Mouse (Mus musculus): ENCODE results near the gene Lhfp. TPM values are rescaled to one million over a fixed set of nuclear protein-coding genes. Genes with fewer than 3 reads are reported as not detected.

The Lhfp gene
- polyA plus RNA-seq, 1 experiment from 2014 or later, result 51.2 TPM

DNA sequence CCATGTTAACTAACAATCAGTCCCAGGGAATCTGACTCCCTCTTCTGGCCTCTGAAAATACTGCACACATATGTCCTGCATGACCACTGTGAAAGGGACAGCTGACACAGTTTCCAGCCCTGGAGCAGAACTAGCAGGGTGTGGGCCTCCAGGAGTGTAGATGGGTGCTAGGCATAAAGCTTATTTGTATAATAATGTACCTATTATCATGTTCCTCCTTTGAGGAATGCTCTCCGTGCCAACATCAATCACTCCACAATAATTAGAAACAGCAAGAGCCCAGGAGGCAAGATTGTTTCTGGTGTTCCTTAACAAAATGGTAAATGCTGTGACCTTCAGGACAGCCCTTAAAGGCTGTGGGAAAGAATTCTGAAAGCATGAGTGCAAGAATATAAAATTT is 264.5 kb downstream of the Lhfp start:
- Histone ChIP-seq H3K27me3 (ENCODE audit: control insufficient read depth, insufficient read depth, low read length) (no peaks in the 10 kb centered on the region), H3K4me1 (ENCODE audit: control insufficient read depth, insufficient read depth, low read length) (peaks cover 4% of the 10 kb centered on the region; the same call in 1 of the 2 replicates), H3K9ac (ENCODE audit: low read length) (no peak overlapping the region), H3K4me2 (ENCODE audit: low read depth, low read length) (no peak overlapping the region), H3K36me3 (ENCODE audit: control insufficient read depth, insufficient read depth, low read length) (no peaks in the 10 kb centered on the region), H3K9me3 (replicated peaks; ENCODE audit: control insufficient read depth, low read length) (peaks cover 6% of the 10 kb centered on the region; the same call in 1 of the 2 replicates), H3K4me3 (replicated peaks; ENCODE audit: low read length) (no peak overlapping the region), H3K27ac (ENCODE audit: low read length) (no peak overlapping the region)
- no peak for ATAC-seq (ENCODE audit: insufficient read depth, low FRiP score)
- 95% methylated on average over 1 of the region's 1 CpGs for WGBS

DNA sequence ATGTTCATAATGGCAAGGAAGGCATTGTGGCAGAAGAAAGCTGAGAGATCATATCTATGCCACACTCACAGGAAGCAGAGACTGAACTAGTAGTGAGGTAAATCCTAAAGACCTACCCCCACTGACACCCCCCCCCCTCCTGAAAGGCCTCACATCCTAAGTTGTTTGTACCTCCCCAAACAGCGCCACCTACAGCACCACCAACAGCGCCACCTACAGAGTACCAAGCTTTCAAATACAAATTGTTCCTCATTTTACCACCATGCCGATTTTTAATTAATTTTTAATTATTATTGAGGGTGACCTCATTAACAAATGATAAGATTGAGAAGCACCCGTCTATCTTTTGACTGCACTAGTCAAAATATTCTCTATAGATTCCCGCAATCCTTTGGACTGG is 267.3 kb downstream of the Lhfp start:
- Histone ChIP-seq H3K4me2 (ENCODE audit: low read depth, low read length) (no peak overlapping the region), H3K27ac (ENCODE audit: low read length) (no peak overlapping the region), H3K4me1 (ENCODE audit: control insufficient read depth, insufficient read depth, low read length) (no peaks in the 10 kb centered on the region), H3K9me3 (replicated peaks; ENCODE audit: control insufficient read depth, low read length) (peaks cover 6% of the 10 kb centered on the region; the same call in 1 of the 2 replicates), H3K27me3 (ENCODE audit: control insufficient read depth, insufficient read depth, low read length) (no peaks in the 10 kb centered on the region), H3K36me3 (ENCODE audit: control insufficient read depth, insufficient read depth, low read length) (no peaks in the 10 kb centered on the region), H3K9ac (ENCODE audit: low read length) (no peak overlapping the region), H3K4me3 (replicated peaks; ENCODE audit: low read length) (no peak overlapping the region)
- no peak for ATAC-seq (ENCODE audit: insufficient read depth, low FRiP score)
- 55% methylated on average over 5 of the region's 5 CpGs for WGBS

DNA sequence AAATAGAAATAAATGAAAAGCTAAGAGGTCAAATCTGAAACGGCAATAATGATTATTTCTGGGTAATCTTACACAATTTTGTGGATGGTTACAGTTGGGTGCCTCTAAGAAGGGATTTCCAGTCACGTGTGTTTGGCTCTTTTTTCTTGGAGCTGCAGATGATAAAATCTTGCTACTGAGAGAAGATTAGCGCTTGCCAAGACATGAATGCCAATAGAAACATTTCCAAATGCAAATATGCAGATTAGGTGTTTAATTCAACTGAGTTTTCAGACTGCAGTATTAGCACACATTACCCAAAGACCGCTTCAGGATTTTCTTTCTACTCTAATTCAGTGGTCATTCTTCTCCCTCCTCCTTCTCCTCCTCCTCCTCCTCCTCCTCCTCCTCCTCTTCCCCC is 268.8 kb downstream of the Lhfp start:
- Histone ChIP-seq H3K9ac (ENCODE audit: low read length) (no peak overlapping the region), H3K9me3 (replicated peaks; ENCODE audit: control insufficient read depth, low read length) (peaks cover 6% of the 10 kb centered on the region; the same call in 1 of the 2 replicates), H3K4me3 (replicated peaks; ENCODE audit: low read length) (no peak overlapping the region), H3K36me3 (ENCODE audit: control insufficient read depth, insufficient read depth, low read length) (no peaks in the 10 kb centered on the region), H3K4me1 (ENCODE audit: control insufficient read depth, insufficient read depth, low read length) (no peaks in the 10 kb centered on the region), H3K27ac (ENCODE audit: low read length) (no peak overlapping the region), H3K4me2 (ENCODE audit: low read depth, low read length) (no peak overlapping the region), H3K27me3 (ENCODE audit: control insufficient read depth, insufficient read depth, low read length) (no peaks in the 10 kb centered on the region)
- 65% methylated on average over 4 of the region's 4 CpGs for WGBS
- ATAC-seq (ENCODE audit: insufficient read depth, low FRiP score), result no peak

DNA sequence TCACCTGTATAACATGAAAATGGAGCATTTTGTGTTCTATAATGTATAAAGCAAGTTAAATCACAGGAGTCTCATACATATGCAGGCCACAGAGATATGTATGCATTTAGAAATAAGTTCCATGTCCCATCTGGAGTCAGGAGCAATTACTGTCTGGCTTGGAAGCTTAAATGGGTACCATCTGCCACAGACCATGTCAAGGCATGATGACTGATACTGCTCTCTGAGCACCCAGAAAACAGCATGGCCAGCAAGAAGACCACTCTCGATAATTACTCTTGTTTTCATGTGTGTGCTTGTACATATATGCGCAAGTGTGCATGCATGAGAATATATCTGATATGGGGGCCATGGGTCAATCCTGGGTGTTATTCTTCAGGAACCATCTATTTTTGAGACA is 269.3 kb downstream of the Lhfp start:
- 94% methylated on average over 2 of the region's 2 CpGs for WGBS
- Histone ChIP-seq H3K4me2 (ENCODE audit: low read depth, low read length) (no peak overlapping the region), H3K27me3 (ENCODE audit: control insufficient read depth, insufficient read depth, low read length) (no peaks in the 10 kb centered on the region), H3K4me1 (ENCODE audit: control insufficient read depth, insufficient read depth, low read length) (no peaks in the 10 kb centered on the region), H3K27ac (ENCODE audit: low read length) (no peak overlapping the region), H3K9ac (ENCODE audit: low read length) (no peak overlapping the region), H3K4me3 (replicated peaks; ENCODE audit: low read length) (no peak overlapping the region), H3K36me3 (ENCODE audit: control insufficient read depth, insufficient read depth, low read length) (no peaks in the 10 kb centered on the region), H3K9me3 (replicated peaks; ENCODE audit: control insufficient read depth, low read length) (peaks cover 4% of the 10 kb centered on the region; the same call in 1 of the 2 replicates)
- ATAC-seq (ENCODE audit: insufficient read depth, low FRiP score), result no peak

Other genes starting within 250 kb of the Lhfp start
- 46.8 and 48.5 TPM in 2 replicates for gene Cog6, start 24.3 kb upstream of the Lhfp start, polyA plus RNA-seq (2015; fragmentation: Nextera tagmentation; extraction: Ambion mirVana)

All from stomach, embryonic 16.5 days (tissue).